Mouse (Mus musculus): Measurements from ENCODE around the gene Tas2r144. TPM values are rescaled to one million over a fixed set of nuclear protein-coding genes. Genes with fewer than 3 reads are reported as not detected.

Tas2r144 gene
- polyA plus RNA-seq, 1 experiment from 2014 or later = not detected

DNA sequence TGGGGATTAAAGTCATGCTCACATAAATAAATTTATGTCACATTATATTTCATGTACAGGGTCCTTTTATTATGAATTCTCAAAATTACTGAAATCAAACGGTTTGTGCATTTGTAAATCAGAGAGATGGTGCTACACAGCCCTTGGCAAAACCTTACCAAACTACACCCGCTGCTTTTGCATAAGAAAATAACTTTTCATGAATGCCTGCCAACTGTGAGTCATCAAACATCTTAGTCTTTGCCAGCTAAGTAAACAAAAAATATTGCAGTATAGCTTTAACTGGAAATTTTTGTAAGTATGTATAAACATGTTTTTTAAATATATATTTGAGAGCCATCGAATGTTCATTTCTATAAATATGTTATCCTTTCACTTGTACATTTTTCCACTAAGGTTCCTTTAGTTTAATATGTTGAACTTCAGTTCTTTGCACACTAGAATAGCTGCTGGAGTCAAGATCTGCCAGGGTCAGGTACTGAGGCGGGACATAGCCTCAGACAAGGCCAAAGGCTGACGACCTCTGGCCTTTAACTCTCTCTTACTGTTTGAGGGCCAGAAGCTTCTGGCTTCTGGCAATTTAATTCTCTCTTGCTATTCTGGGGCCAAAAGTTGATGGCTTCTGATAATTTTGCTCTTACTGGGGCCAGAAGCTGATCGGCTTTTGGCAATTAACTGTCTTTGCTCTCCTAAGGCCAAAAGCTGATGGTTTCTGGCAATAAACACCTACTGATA is 26.4 kb downstream of the Tas2r144 start:
- DNase-seq (ENCODE audit: low spot score) = no peak
- ATAC-seq (ENCODE audit: low FRiP score, low TSS enrichment) = no peak
- H3K9me3 ChIP-seq (ENCODE audit: control insufficient read depth, low read length) = no peaks in the 10 kb centered on the region
- no peak overlapping the region for H3K27ac ChIP-seq (replicated peaks)
- no peak overlapping the region for H3K9ac ChIP-seq (ENCODE audit: low read length)
- H3K36me3 ChIP-seq (ENCODE audit: control insufficient read depth, insufficient read depth, low read length) = no peaks in the 10 kb centered on the region
- TF ChIP-seq CTCF (IDR thresholded peaks at IDR 0.05; ENCODE audit: low read depth) (no peak), EP300 (optimal IDR thresholded peaks at IDR 0.05) (no peak)
- no peaks in the 10 kb centered on the region for H3K27me3 ChIP-seq (ENCODE audit: control insufficient read depth, insufficient read depth, low read length)
- H3K4me1 ChIP-seq (replicated peaks; ENCODE audit: control insufficient read depth, insufficient read depth) = peaks cover 6% of the 10 kb centered on the region
- no peak overlapping the region for H3K4me2 ChIP-seq (replicated peaks; ENCODE audit: low read depth)
- WGBS = 49% methylated on average over 6 of the region's 6 CpGs
- no peak overlapping the region for H3K4me3 ChIP-seq (ENCODE audit: low read depth, low read length)

GRCm38 (mm10) chr6:42245711-42246353 is 30.7 kb downstream of the Tas2r144 start, which contains the start of gene Gstk1:
Gstk1 (plus strand) TSS chr6:42245935.
- WGBS = 3% methylated on average over 28 of the region's 28 CpGs
- H3K4me2 ChIP-seq (replicated peaks; ENCODE audit: low read depth) = peak within 1 kb of the TSS; percentile 83
- no peak within 1 kb of the TSS for H3K27ac ChIP-seq (replicated peaks)
- TF ChIP-seq EP300 (optimal IDR thresholded peaks at IDR 0.05) (no peak), CTCF (IDR thresholded peaks at IDR 0.05; ENCODE audit: low read depth) (no peak)
- peak; percentile 93 for DNase-seq (ENCODE audit: low spot score)
- peak within 1 kb of the TSS; percentile 45 for H3K4me3 ChIP-seq (ENCODE audit: low read depth, low read length)
- H3K27me3 ChIP-seq (ENCODE audit: control insufficient read depth, insufficient read depth, low read length) = no peaks in the 10 kb centered on the region
- ATAC-seq (ENCODE audit: low FRiP score, low TSS enrichment) = peak; percentile 100
- H3K9ac ChIP-seq (ENCODE audit: low read length) = peak within 1 kb of the TSS; percentile 63
- H3K4me1 ChIP-seq (replicated peaks; ENCODE audit: control insufficient read depth, insufficient read depth) = peaks cover 6% of the 10 kb centered on the region
- H3K9me3 ChIP-seq (ENCODE audit: control insufficient read depth, low read length) = no peaks in the 10 kb centered on the region
- no peaks in the 10 kb centered on the region for H3K36me3 ChIP-seq (ENCODE audit: control insufficient read depth, insufficient read depth, low read length)

DNA sequence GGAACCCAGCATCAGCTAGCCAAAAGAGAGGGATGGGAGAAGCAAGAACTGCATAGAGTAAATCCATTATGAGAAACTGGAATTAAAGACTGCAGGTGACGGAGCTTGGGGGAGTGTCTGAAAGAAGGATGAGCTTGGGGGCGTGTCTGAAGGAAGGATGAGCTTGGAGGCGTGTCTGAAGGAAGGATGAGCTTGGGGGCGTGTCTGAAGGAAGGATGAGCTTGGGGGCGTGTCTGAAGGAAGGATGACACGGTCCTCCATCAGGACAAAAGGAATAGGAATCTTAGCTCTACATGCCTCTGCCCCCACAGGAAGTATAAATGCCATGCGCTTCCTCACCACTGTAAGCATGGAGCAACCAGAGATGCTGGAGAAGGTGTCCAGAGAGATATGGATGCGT is 32.0 kb downstream of the Tas2r144 start:
- WGBS = 26% methylated on average over 8 of the region's 8 CpGs
- H3K9me3 ChIP-seq (ENCODE audit: control insufficient read depth, low read length) = no peaks in the 10 kb centered on the region
- ATAC-seq (ENCODE audit: low FRiP score, low TSS enrichment) = no peak
- H3K9ac ChIP-seq (ENCODE audit: low read length) = no peak overlapping the region
- H3K4me3 ChIP-seq (ENCODE audit: low read depth, low read length) = no peak overlapping the region
- H3K36me3 ChIP-seq (ENCODE audit: control insufficient read depth, insufficient read depth, low read length) = no peaks in the 10 kb centered on the region
- peaks cover 6% of the 10 kb centered on the region for H3K4me1 ChIP-seq (replicated peaks; ENCODE audit: control insufficient read depth, insufficient read depth)
- no peaks in the 10 kb centered on the region for H3K27me3 ChIP-seq (ENCODE audit: control insufficient read depth, insufficient read depth, low read length)
- no peak overlapping the region for H3K27ac ChIP-seq (replicated peaks)
- DNase-seq (ENCODE audit: low spot score) = no peak
- TF ChIP-seq EP300 (optimal IDR thresholded peaks at IDR 0.05) = no peak
- no peak for TF ChIP-seq CTCF (IDR thresholded peaks at IDR 0.05; ENCODE audit: low read depth)
- no peak overlapping the region for H3K4me2 ChIP-seq (replicated peaks; ENCODE audit: low read depth)

- 80% methylated on average over 1 of the region's 1 CpGs for WGBS
- DNase-seq (ENCODE audit: low spot score) = no peak
- no peak for ATAC-seq (ENCODE audit: low FRiP score, low TSS enrichment)
- Histone ChIP-seq H3K36me3 (ENCODE audit: control insufficient read depth, insufficient read depth, low read length) (no peaks in the 10 kb centered on the region), H3K9ac (ENCODE audit: low read length) (no peak overlapping the region), H3K4me1 (replicated peaks; ENCODE audit: control insufficient read depth, insufficient read depth) (peaks cover 6% of the 10 kb centered on the region), H3K4me2 (replicated peaks; ENCODE audit: low read depth) (no peak overlapping the region), H3K9me3 (ENCODE audit: control insufficient read depth, low read length) (no peaks in the 10 kb centered on the region), H3K27ac (replicated peaks) (no peak overlapping the region), H3K27me3 (ENCODE audit: control insufficient read depth, insufficient read depth, low read length) (no peaks in the 10 kb centered on the region), H3K4me3 (ENCODE audit: low read depth, low read length) (no peak overlapping the region)
- TF ChIP-seq EP300 (optimal IDR thresholded peaks at IDR 0.05) = no peak
- no peak for TF ChIP-seq CTCF (IDR thresholded peaks at IDR 0.05; ENCODE audit: low read depth)
Observed at GRCm38 (mm10) chr6:42247981-42248380, 32.9 kb downstream of the Tas2r144 start.

GRCm38 (mm10) chr6:42251791-42252190 is 36.7 kb downstream of the Tas2r144 start:
- no peaks in the 10 kb centered on the region for H3K4me1 ChIP-seq (replicated peaks; ENCODE audit: control insufficient read depth, insufficient read depth)
- no peaks in the 10 kb centered on the region for H3K36me3 ChIP-seq (ENCODE audit: control insufficient read depth, insufficient read depth, low read length)
- H3K4me2 ChIP-seq (replicated peaks; ENCODE audit: low read depth) = no peak overlapping the region
- WGBS = 77% methylated on average over 4 of the region's 4 CpGs
- H3K4me3 ChIP-seq (ENCODE audit: low read depth, low read length) = no peak overlapping the region
- no peak for DNase-seq (ENCODE audit: low spot score)
- H3K27me3 ChIP-seq (ENCODE audit: control insufficient read depth, insufficient read depth, low read length) = no peaks in the 10 kb centered on the region
- no peak overlapping the region for H3K27ac ChIP-seq (replicated peaks)
- ATAC-seq (ENCODE audit: low FRiP score, low TSS enrichment) = no peak
- no peak overlapping the region for H3K9ac ChIP-seq (ENCODE audit: low read length)
- TF ChIP-seq EP300 (optimal IDR thresholded peaks at IDR 0.05) (no peak), CTCF (IDR thresholded peaks at IDR 0.05; ENCODE audit: low read depth) (no peak)
- no peaks in the 10 kb centered on the region for H3K9me3 ChIP-seq (ENCODE audit: control insufficient read depth, low read length)

GRCm38 (mm10) chr6:42253103-42253502 is 38.0 kb downstream of the Tas2r144 start:
- Histone ChIP-seq H3K27ac (replicated peaks) (no peak overlapping the region), H3K27me3 (ENCODE audit: control insufficient read depth, insufficient read depth, low read length) (no peaks in the 10 kb centered on the region), H3K4me2 (replicated peaks; ENCODE audit: low read depth) (no peak overlapping the region), H3K9me3 (ENCODE audit: control insufficient read depth, low read length) (no peaks in the 10 kb centered on the region), H3K9ac (ENCODE audit: low read length) (no peak overlapping the region), H3K4me1 (replicated peaks; ENCODE audit: control insufficient read depth, insufficient read depth) (no peaks in the 10 kb centered on the region), H3K4me3 (ENCODE audit: low read depth, low read length) (no peak overlapping the region), H3K36me3 (ENCODE audit: control insufficient read depth, insufficient read depth, low read length) (no peaks in the 10 kb centered on the region)
- ATAC-seq (ENCODE audit: low FRiP score, low TSS enrichment) = no peak
- WGBS = 81% methylated on average over 2 of the region's 2 CpGs
- TF ChIP-seq CTCF (IDR thresholded peaks at IDR 0.05; ENCODE audit: low read depth) (no peak), EP300 (optimal IDR thresholded peaks at IDR 0.05) (no peak)
- no peak for DNase-seq (ENCODE audit: low spot score)
